Mouse (Mus musculus): ENCODE measurements around the gene Cldn14.

The Cldn14 gene

DNA sequence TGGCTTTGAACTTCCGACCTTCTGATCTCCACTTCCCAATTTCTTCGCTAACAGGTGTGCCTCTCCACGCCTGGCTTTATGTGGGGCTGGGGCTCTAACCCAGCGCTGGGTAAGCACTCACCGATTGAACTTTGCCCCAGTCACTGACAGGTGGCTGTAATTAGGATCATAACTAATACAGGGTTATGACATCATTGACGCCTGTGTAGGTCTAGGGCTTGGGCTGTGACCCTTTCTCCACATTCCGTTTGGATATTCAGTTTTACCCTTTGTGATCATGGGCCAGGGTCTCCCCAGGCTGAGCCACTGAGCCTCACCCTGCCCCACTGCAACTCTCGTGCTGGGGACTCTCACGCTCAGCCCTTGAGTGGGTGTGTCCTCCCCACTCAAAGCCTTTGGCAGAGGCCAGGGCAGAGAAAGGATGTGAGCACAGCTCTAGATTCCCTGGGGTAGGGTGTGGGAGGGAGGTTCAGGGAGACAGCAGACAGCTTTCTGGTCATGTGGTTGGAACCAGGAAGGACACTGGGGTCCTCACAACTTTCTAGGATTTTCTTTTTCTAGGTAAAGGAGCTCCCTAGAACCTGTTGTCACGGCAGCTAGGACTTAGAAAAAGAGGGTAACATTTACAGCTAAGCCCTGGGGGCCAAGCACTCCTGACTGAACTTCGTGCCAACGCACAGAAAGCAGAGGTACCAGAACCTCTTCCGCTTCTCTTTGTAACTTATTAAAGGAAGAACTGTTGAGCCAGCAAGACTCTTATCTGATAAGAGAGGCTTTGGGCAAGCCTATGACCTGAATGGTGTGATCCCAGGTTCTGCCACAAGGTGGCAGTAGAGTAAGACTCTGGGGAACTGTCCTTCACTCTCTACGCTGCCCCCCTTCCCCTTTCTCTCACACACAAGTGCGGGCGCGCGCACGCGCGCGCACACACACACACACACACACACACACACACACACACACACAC is 90.6 kb downstream of the Cldn14 start:
- DNase-seq (ENCODE audit: extremely low read depth, insufficient read length, low spot score): no peak

DNA sequence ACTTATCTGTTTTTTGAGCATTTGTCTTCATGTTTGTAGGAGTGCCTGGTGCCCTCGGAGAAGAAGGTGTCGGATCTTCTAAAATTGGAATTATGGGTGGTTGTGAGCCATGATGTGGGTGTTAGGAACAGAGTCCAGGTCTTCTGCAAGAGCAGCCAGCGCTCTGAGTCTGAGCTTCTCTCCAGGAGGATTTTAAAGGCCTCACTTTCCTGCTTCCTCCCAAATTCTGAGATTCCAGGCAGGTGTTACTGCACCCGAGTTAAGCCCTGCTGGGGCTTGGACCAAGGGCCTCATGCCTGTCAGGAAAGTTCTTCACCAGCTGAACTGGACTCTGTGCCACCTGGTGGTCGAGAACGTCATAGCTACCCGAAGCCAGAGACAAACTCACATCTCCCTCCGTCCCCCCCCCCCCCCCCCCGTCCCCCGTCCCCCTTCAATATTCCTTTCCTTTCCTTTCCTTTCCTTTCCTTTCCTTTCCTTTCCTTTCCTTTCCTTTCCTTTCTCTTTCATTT is 93.2 kb downstream of the Cldn14 start:
- DNase-seq (ENCODE audit: extremely low read depth, insufficient read length, low spot score): no peak

DNA sequence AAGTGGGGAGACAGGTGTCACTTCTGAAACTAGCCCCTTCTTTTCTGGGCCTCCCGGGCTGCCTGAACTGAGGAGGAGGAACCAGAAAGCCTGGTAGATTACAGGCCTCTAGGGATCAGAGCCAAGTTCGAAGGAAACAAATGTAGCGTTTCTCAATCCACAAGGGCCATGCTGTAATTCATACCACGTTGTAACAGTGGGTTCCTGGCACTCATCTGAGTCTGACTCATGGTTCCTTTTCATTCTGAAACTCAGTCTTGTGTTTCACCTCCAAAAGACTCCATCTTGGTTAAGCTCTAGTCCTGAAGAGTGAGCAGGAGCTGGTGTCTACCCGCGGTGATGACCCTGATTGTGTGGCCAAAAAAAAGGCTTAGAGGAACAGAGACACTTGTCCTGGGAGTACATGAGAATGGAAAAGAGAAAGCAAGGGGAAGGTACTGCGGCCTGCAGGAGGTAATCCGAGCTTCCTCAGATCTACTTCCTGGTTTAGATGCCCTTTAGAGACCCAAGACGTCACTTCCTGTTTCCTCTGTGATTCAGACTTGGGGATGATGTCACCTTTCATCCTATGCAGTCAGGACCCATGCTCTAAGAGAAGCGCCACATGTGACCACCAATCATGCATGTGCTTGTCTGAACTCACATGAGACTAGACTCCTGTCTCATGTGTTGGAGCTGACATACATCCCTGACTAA is 94.6 kb downstream of the Cldn14 start:
- DNase-seq (ENCODE audit: extremely low read depth, insufficient read length, low spot score): peak; percentile 63

DNA sequence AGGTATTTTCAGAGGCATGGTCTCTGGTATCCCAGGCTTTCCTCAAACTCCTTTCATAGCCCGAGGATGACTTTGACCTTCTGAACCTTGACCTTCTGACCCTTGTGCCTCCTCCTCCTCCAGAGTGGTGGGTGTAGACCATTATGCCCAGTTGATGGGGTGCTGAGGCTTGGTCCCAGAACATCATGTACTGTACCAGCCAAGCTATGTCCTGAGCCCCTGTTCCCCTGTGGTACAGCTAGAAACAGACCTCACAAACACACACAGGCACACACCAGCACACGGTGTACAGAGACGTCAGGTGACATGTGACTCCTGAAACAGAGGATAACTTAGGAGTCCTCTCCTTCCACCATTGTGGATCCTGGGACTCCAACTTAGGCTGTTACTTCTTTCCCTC is 95.8 kb downstream of the Cldn14 start:
- no peak for DNase-seq (ENCODE audit: extremely low read depth, insufficient read length, low spot score)

DNA sequence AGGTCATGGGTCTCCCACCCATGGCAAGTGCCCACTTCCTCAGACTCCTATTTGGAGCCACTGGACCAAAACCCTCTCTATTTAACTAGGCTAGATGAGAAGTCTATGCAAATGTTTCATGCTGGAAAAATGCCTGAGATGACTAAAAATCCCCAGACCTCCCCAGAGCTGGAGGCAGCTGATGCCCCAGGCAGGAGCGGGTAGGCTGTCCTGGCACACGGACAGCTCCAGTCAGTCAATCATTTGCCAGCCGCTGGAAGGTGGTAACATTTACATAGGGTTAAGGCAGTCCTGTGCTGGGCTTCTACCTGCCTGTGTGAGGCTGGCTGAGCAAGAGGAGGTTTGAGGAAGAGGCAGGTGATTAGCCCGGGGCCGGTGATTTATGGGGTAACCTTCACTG is 96.5 kb downstream of the Cldn14 start:
- peak; percentile 56 for DNase-seq (ENCODE audit: extremely low read depth, insufficient read length, low spot score)

DNA sequence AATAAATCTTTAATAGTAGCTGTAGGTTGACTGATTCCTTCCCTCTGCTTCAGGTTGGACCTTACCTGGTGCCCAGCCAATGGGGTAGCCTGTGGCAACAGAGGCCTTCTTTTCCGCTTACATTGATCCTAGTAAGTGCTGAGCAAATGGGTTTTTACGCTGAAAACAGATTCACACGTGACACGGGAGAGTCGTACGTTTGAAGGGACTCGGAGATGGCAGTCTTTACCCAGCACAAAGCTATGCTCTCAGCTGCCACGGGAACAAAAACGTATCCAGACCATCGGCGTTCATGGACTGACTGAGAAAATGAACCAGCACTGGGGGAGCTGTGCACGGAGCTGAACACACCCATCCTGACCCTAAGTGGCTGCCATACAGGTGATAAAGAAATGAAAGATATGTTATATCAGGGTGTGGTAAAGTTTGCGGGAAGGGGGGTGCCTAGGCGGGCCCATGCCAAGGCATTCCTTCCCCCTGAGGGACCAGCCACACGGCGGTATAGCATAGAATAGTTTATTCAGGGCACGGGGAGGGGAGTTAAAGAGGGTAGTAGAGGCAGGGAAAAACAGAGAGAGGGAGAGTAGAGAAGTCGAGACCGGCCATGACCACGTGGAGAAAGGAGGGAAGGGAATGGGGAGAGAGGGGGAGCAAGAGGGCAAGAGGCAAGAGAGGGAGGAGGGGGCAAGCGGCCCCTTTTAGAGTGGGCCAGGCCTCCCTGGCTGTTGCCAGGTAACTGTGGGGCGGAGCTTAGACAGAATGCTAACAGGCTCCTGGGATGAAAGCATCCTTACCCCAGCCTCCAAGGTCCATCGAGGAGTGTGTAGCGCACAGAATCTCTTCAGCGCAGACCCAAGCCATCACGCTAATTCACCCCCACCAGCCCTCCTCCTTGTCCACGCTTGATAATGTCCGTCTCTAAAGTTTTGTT is 97.6 kb downstream of the Cldn14 start:
- no peak for DNase-seq (ENCODE audit: extremely low read depth, insufficient read length, low spot score)

DNA sequence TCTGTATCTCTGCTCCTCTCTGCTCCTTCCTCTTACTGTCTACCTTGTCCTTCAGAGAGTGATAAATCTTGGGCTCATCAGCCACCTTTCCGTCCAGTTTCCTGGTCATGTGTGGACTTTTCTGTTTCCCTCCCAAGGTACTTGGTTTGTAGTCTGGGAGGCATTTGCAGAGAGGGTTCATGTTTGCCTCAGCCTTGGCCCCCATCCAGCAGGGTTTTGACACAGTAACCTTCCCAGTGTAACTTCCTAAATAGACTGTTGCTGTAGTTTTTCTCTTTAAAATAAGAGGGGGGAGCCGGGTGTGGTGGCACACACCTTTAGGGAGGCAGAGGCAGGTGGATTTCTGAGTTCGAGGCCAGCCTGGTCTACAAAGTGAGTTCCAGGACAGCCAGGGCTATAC is 98.7 kb downstream of the Cldn14 start:
- DNase-seq (ENCODE audit: extremely low read depth, insufficient read length, low spot score): no peak

DNA sequence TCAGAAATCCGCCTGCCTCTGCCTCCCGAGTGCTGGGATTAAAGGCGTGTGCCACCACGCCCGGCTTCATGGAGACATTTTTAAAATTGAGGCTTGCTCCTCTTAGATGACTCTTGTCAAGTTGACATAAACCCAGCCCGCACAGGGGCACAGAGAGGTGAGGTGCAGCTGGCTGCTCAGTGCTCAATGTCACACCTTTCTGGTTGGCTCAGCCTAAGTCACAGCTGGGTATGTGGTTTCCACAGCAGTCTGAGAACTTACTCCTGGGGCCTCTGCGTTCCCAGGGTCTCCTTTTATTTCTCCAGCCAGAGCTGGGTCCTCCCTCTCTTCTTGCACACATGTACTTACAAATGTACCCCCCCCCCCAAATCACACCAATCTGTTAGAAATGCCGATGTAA is 100.4 kb downstream of the Cldn14 start:
- no peak for DNase-seq (ENCODE audit: extremely low read depth, insufficient read length, low spot score)

DNA sequence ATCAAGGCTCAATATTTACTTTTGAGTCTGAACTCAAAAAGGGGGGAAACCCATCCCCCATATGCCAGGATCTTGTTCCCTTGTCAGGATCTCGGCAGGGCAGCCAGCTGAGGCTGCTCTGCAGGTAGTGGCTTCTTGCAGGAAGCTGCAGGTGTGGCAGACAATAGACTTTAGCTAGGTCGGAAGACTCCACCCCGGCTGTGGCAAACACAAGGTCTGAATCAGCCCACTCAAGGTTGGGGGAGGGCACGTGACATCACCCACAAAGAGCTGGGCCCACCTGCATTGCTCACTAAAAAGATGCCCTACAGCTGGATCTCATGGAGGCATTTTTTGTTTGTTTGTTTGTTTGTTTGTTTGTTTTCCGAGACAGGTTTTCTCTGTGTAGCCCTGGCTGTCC is 100.9 kb downstream of the Cldn14 start:
- DNase-seq (ENCODE audit: extremely low read depth, insufficient read length, low spot score): no peak

DNA sequence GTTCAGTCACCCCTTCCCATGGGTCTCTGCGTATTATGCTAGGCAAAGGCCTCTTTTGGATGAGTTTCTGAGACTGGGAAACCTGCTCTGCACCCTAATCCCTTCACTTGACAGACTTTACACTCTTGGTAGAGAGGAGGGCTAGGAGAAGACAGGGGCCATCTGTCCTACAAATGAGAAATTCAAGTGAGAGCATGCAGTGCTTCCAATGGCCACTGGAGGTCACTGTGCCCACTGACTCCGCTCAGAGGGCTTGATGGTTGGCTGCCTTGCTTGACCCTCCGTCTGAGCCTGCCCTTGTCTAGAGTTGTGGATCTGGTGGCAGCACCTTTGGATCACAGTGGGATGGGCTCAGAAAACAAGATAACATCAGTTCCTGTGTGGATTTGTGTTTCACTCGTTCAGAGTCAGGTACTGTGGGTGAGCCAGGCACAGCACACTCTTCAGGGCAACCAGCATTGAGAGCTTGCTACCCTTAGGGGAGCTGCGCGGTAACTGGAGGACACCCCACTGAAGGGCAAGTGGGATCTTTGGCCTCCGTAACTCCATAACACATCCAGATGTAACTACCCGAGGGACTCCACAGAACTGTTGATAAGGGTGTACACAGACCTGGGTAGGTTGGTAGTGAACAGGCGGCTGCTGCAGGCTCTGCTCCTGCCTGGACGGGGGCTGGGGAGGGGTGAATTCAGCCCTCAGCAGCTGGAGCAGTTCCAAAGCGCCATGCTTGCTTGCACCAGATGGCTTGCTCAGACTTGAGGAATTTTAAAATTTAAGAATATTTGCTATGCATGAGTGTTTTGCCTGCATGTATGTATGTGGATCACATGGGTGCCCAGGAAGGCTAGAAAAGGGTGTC is 102.3 kb downstream of the Cldn14 start:
- no peak for DNase-seq (ENCODE audit: extremely low read depth, insufficient read length, low spot score)

DNA sequence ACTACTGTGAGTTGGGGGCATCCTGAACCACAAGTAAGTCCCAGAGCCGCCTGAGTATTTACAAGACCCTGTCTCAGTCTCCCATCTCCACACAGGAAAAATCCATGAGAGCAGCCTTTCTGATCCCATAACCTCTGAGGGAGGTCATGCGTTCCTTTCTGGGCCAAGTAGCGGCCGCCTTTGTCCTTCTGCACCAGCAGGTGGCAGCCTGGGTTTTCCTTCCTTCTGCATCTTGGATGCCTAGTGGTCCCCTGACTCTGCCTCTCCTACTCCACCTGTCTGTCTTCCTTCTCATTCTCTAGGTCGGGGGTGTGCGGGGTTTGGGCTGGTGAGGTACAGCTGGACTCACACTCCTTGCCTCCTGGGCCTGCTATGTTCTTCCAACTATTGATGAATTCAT is 105.6 kb downstream of the Cldn14 start:
- no peak for DNase-seq (ENCODE audit: extremely low read depth, insufficient read length, low spot score)

DNA sequence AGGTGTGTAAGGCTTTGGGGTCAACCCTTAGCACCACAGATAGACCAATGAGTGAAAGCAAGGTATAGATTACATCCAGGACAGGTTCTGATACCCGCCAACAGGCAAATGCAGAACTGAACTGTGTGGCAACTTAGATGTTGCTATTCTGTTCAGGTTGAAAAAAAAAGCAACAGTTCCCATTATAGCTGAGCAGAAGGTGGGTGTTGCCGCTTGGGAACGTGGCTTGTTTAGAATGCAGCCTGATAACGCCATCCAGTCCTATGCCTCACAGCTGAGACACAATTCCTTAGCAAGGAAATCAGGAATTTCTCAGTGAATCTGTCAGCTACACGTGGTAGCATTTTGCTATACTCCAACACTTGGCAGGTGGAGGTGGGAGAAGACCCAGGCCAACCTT is 115.4 kb downstream of the Cldn14 start:
- DNase-seq (ENCODE audit: extremely low read depth, insufficient read length, low spot score): no peak

DNA sequence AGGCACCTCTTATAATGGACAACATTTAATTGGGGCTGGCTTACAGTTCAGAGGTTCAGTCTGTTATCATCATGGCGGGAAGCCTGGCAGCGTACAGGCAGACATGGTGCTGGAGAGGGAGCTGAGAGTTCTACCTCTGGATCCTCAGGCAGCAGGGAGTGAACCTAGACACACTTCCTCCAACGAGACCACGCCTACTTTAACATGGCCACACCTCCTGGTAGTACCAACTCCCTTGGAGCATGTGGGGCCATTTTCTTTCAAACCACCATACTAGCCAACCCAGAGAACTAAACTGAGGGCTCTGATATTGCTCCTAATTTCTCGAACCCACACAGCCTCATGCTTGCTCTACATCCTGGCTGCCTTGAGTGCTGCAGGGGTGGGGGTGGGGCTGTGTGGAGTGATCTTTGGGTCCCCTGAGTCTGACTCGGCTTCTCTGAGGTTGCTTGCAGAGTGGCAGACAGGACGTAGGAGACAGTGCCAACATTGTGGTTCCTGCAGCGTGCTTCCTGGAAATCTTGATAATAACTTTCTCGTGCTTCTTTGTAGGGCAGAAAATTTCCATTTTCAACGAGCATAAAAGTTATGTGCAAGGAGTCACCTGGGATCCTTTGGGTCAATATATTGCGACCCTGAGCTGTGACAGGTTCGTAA is 117.6 kb downstream of the Cldn14 start:
- DNase-seq (ENCODE audit: extremely low read depth, insufficient read length, low spot score): no peak

DNA sequence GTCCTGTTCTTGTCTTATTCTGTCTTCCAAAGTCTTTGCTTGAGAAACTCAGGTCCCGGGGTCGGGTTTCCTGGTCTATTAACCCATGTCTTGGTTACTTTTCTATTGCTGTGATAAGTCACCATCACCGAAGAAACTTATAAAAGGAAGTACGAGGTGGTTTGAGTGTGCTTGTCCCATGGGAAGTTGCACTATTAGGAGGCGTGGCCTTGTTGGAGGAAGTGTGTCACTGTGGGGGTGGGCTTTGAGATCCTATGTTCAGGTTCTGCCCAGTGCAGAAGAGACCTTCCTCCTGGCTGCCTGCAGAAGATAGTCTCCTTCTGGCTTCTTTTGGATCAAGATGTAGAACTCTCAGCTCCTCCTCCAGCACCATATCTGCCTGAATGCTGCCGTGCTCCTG is 120.2 kb downstream of the Cldn14 start:
- no peak for DNase-seq (ENCODE audit: extremely low read depth, insufficient read length, low spot score)

DNA sequence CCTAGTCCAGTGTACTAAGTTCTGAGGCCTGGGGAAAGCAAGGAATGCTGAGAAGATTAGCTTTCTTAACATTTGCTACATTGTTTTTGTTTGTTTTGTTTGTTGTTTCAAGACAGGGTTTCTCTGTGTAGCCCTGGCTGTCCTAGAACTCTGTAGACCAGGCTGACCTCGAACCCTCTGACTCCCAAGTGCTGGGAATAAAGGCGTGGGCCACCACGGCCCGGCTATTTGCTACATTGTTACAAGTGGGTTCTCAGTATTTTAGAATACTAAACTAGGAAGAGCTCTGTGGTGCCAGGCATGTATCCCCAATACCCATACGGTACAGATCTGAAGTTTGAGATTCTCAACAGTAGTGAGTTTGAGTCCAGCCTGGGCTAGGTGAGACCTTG is 123.9 kb downstream of the Cldn14 start:
- no peak for DNase-seq (ENCODE audit: extremely low read depth, insufficient read length, low spot score)

DNA sequence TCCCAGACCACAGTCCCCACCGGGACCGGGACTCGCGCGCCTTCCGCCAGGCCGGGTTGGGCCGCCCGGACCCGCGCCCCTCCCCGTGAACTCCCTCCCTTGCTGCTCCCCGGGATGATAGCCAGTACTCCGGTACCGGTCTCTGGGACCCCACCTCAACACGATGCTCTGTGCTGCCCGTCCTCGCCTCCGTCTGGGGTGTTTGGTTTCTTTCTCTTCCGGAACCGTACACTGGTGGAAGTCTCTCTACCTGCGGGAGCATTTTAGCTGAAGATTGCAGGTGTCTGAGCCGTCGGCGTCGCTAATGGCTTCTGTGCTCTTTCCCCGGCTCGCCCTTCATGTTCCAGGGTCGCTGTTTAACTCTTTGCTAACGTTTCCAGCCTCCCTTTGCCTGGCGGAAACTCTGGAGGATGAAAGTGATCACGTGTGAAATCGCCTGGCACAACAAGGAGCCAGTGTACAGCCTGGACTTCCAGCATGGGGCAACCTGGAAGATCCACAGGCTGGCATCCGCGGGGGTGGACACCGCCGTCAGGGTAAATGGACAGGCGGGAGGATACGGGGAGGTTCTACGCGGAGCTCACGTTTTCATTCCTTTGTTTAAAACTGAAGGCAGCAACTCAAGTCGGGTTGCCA is 124.4 kb downstream of the Cldn14 start:
- peak; percentile 56 for DNase-seq (ENCODE audit: extremely low read depth, insufficient read length, low spot score)

DNA sequence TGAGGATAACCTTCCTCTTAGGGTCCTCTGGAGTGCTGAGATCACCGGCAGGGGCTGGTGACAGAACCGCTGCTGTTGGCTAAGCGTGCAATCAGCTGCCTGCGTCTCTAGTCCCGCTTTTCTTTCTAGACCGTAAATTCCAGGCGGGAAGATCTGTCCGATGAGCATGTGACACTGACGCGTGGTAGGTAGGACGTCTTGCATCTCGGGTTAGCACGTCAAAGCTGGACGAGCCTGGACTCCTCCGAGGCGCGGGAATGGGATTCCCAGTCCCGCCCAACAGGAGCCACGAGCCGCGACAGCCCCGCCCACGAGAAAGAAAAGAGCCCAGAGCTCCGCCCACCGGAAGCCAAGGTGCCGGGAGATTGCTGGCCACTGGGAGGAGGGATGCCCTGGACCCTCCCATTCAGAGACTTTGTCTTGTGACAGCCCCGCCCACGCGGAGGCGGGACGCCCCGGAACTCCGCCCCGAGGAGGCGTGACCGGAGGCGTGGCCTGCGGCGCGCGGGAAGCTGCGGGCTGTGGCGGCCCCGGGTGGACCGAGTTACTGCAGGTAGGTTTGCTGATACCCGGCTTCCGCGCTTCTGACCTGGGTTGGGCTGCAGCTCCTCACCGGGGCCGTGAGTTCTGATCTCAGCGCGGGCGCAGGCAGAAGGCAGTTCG is 125.1 kb downstream of the Cldn14 start, which contains the start of gene Chaf1b:
TSS of gene Chaf1b (plus strand) at position 479 of the 663 bp plus-strand sequence.
- DNase-seq (ENCODE audit: extremely low read depth, insufficient read length, low spot score): peak; percentile 98
